Mouse (Mus musculus): ENCODE measurements around the gene Tmem106b.

GRCm38 (mm10) chr6:13070485-13070884 is 926 bp downstream of the Tmem106b start:
- TF ChIP-seq POLR2A (IDR thresholded peaks at IDR 0.05; ENCODE audit: extremely low read depth, insufficient read depth, low read length) (no peak), CTCF (IDR thresholded peaks at IDR 0.05; ENCODE audit: extremely low read depth, insufficient read depth, low read length) (no peak)

All from cortical plate, adult 2 months (tissue).